Mouse (Mus musculus) hindbrain, embryonic 11.5 days (tissue): ENCODE data around the gene Srsf10. TPM values are rescaled to one million over a fixed set of nuclear protein-coding genes. Genes with fewer than 3 reads are reported as not detected.

Source experiments
- ATAC-seq: fragments of 200-750 bp; cut with Nextera tagmentation; 2 replicates; pipeline ENCODE4 v1.8.0; 2017; ENCODE audit warnings: mild to moderate bottlenecking, moderate TSS enrichment, moderate library complexity; ENCODE audit not compliant: low FRiP score
- DNase-seq: peaks from one replicate; pipeline ENCODE4 v3.0.0-alpha.2; 2015; ENCODE audit warnings: low spot score
- H3K27ac ChIP-seq: fragments of 300-500 bp; sonication (generic); 2 replicates; pipeline ENCODE4 v1.5.1; 2014; ENCODE audit warnings: mild to moderate bottlenecking, low read depth, low read length
- H3K27me3 ChIP-seq: fragments of 300-500 bp; sonication (generic); 2 replicates; pipeline ENCODE4 v1.6.1; 2014; ENCODE audit warnings: mild to moderate bottlenecking, low read length, moderate library complexity, mixed read lengths; ENCODE audit not compliant: control insufficient read depth, insufficient read depth
- H3K36me3 ChIP-seq: fragments of 300-500 bp; sonication (generic); 2 replicates; pipeline ENCODE4 v1.6.1; 2014; ENCODE audit warnings: mild to moderate bottlenecking, low read length, moderate library complexity, mixed read lengths; ENCODE audit not compliant: control insufficient read depth, insufficient read depth
- H3K4me1 ChIP-seq: fragments of 300-500 bp; sonication (generic); replicated peaks from 2 replicates; pipeline ENCODE4 v1.6.1; 2014; ENCODE audit warnings: low read length, mixed read lengths; ENCODE audit not compliant: control insufficient read depth, insufficient read depth
- H3K4me2 ChIP-seq: fragments of 300-500 bp; sonication (generic); replicated peaks from 2 replicates; pipeline ENCODE4 v1.6.1; 2014; ENCODE audit warnings: mild to moderate bottlenecking, low read depth, low read length
- H3K4me3 ChIP-seq: fragments of 300-500 bp; sonication (generic); 2 replicates; pipeline ENCODE4 v1.5.1; 2014; ENCODE audit warnings: low read depth, low read length
- H3K9ac ChIP-seq: fragments of 300-500 bp; sonication (generic); 2 replicates; pipeline ENCODE4 v1.6.1; 2014; ENCODE audit warnings: low read depth, low read length
- H3K9me3 ChIP-seq: fragments of 300-500 bp; sonication (generic); 2 replicates; pipeline ENCODE4 v1.6.1; 2016; ENCODE audit warnings: low read length; ENCODE audit not compliant: control insufficient read depth
- WGBS: fragments of 180-500 bp; shearing (Covaris S2); extraction: QIAGEN DNeasy Blood & Tissue Kit; methylation state at CpG from one replicate; pipeline ENCODE4 v1.1.7; 2014; 5-methylcytosine and 5-hydroxymethylcytosine counted together
- polyA plus RNA-seq: library from polyadenylated mRNA; unstranded; fragments of >200 nt; fragmentation: Nextera tagmentation; extraction: Ambion mirVana; gene quantifications from 2 replicates; pipeline ENCODE4 v1.2.1, GENCODE M21; 2014

The Srsf10 gene
- 390 and 420 TPM in 2 replicates for polyA plus RNA-seq

DNA sequence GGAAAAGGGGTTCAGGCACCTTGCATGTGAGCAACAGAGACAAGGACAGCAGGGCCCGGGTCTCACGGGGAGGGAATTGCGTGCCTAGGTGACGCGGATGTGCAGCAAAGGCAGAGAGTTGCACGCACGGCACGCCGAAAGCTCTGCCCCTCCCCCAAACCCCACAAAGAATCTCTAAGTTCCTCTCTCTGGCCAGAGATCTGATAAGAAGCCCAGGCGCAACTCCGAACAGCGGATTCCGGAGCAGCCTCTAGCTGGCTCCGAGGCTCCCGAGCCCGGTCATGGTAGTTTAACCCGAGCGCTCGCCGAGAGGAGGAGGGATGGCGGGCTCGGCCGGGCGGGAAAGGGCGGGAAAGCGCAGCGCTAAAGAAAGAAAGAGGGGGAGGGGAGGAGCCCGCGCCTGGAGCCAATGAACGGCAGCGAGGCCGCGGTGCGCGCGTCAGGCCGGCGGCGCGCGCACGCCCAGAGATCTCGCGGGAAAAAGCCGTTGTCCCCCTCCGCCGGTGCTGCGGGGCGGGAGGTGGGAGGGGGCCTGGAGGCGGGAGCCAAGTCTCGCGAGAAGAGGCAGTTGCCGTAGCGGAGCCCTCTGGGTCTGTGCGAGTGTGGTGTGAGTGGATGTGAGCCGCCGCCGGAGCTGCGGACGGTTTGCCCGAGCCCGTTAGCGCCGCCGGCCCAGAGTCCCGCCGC lies at the start of gene Srsf10:
TSS of gene Srsf10 (plus strand) at position 212 of the 687 bp plus-strand sequence.
- Histone ChIP-seq H3K9me3 (no peaks in the 10 kb centered on the region), H3K36me3 (no peaks in the 10 kb centered on the region), H3K9ac (peak within 1 kb of the TSS; percentile 98), H3K27ac (peak within 1 kb of the TSS; percentile 99), H3K27me3 (no peaks in the 10 kb centered on the region), H3K4me1 (no peaks in the 10 kb centered on the region), H3K4me2 (peak within 1 kb of the TSS; percentile 87), H3K4me3 (peak within 1 kb of the TSS; percentile 93)
- DNase-seq: peak; percentile 99
- peak; percentile 96 for ATAC-seq
- WGBS: under 1% methylated on average over 61 of the region's 67 CpGs

DNA sequence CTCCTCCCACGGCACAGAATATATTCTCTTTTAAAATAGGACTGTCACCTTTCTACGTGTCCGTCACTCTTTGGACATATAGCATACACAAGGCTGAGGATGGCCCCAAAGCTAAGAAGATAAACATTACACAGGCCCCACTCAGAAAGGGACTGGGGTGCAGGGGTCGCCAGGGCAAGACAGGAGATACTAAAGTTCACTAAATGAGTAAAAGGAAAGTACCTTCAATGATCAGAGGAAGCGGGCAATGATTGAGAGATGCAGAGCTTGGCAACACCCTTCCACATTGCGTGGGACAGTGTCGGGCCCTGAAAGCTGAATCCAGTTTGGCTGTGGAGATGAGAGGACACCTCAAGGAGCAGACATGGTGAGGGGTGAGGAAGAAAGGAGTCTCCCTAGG lies 40.7 kb upstream of the Srsf10 start:
- ATAC-seq: no peak
- Histone ChIP-seq H3K4me2 (no peak overlapping the region), H3K9ac (no peak overlapping the region), H3K27ac (no peak overlapping the region), H3K4me1 (no peaks in the 10 kb centered on the region), H3K4me3 (no peak overlapping the region), H3K27me3 (no peaks in the 10 kb centered on the region), H3K9me3 (no peaks in the 10 kb centered on the region), H3K36me3 (no peaks in the 10 kb centered on the region)
- 75% methylated on average over 7 of the region's 7 CpGs for WGBS
- DNase-seq: no peak

DNA sequence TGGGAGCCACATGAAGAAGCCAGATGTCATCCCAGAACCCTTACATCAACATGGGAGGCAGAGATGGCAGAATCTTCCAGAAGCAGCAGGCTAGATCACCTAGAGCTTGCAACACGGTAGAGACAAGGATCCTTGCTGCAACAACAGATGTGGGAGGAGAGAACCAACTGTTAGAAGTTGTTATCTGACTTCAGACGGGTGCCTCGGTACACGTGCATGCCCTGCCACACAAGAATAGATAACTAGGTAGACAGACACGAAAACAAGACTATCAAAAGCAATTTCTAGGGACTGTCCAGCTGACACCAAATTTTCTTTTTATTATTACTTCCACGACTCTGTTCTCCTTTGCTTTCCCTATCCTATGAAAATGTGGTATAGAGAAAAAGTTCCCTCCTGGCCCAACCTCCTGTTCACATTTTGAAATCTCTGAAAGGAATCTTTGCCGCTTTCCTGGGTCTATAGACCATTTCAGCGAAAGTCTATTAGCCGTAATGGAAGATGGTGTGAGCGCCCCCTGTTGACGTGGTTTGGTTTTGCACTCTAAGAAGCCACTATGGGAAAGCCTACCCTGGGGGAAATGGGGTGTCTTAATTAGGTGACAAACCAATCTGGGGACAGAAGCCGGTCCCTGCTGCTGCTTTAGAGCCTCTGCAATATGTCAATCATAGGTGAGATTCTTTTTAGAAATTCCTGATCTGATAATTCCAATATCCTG lies 38.5 kb upstream of the Srsf10 start:
- Histone ChIP-seq H3K4me1 (no peaks in the 10 kb centered on the region), H3K9ac (no peak overlapping the region), H3K36me3 (no peaks in the 10 kb centered on the region), H3K4me2 (no peak overlapping the region), H3K27ac (no peak overlapping the region), H3K4me3 (no peak overlapping the region), H3K27me3 (no peaks in the 10 kb centered on the region), H3K9me3 (no peaks in the 10 kb centered on the region)
- DNase-seq (peak; percentile 72), ATAC-seq (no peak)
- WGBS: 47% methylated on average over 12 of the region's 12 CpGs

DNA sequence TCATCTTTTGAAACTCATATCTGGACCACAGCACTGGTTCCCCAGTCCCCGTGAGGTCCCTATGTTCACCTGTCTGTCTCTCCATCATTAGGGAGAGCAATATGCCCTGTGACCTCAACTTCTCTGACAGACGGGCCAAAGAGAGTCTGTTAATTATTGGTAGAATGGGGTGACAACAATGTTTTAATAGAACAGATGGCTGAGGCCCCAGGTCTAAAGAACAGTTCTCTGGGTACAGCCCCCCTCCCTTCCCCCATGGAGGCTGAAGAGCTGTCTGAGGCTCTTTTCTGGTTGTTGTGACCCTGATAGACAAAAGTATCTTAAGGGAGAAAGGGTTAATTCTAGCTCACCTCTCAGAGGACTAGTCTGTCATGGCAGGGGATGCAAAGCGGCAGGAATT lies 37.2 kb upstream of the Srsf10 start:
- Histone ChIP-seq H3K4me2 (no peak overlapping the region), H3K4me3 (no peak overlapping the region), H3K36me3 (no peaks in the 10 kb centered on the region), H3K27me3 (no peaks in the 10 kb centered on the region), H3K9me3 (no peaks in the 10 kb centered on the region), H3K9ac (no peak overlapping the region), H3K27ac (no peak overlapping the region), H3K4me1 (no peaks in the 10 kb centered on the region)
- no peak for DNase-seq
- ATAC-seq: no peak
- WGBS: 81% methylated on average over 3 of the region's 3 CpGs

DNA sequence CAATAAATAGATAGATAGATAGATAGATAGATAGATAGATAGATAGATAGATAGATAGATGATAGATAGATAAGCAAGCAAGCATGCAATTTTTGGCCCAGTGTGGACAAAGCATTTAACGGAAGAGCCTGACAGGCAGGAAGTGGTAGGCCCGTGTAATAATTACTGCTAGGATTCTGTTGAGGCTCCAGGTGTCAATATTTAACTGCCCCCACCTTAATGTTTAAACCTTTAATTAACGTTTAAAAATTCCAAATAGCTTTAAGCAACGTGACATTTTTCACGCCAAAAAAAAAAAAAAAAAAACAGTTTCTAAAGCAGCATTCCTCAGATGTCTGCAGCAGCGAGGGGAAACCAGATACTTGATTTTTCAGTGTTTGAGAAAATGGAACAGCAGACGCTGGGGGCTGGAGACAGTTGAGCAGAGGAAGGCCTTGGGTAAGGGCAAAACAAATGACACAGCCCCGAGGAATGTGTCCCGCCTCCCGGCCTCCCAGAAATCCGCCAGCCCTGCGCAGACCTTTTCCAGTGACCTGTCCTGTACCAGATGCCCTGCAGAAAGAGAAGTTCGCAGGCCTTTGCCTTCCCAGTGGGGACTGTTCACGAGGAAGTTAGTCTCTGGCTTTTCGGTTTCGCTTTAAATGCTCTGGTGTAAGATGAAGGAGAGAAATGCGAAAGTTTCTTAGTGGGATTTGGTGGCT lies 35.6 kb upstream of the Srsf10 start:
- Histone ChIP-seq H3K9me3 (no peaks in the 10 kb centered on the region), H3K36me3 (no peaks in the 10 kb centered on the region), H3K4me1 (no peaks in the 10 kb centered on the region), H3K4me3 (no peak overlapping the region), H3K27me3 (no peaks in the 10 kb centered on the region), H3K4me2 (no peak overlapping the region), H3K9ac (no peak overlapping the region), H3K27ac (no peak overlapping the region)
- ATAC-seq (no peak), DNase-seq (no peak)
- 71% methylated on average over 17 of the region's 17 CpGs for WGBS

DNA sequence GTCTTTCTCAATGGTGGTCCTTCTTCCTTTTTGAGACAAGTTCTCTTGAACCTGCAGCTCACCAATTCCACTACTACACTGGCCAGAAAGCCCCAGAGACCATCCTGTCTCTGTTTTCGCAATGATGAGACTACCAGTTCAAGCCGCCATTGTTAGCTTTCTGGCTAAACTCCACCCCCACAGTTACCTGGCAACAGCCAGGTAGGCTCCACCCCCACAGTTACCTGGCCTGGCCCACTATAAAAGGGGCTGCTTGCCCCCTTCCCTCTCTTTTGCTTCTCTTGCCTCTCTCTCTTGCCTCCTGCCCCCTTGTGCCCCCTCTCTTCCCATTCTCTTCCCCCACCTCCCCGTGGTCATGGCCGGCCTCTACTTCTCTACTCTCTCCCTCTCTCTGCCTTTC lies 33.8 kb upstream of the Srsf10 start:
- Histone ChIP-seq H3K27ac (no peak overlapping the region), H3K27me3 (no peaks in the 10 kb centered on the region), H3K9ac (no peak overlapping the region), H3K36me3 (no peaks in the 10 kb centered on the region), H3K9me3 (no peaks in the 10 kb centered on the region), H3K4me3 (no peak overlapping the region), H3K4me2 (no peak overlapping the region), H3K4me1 (no peaks in the 10 kb centered on the region)
- 84% methylated on average over 4 of the region's 4 CpGs for WGBS
- no peak for DNase-seq
- ATAC-seq: no peak

DNA sequence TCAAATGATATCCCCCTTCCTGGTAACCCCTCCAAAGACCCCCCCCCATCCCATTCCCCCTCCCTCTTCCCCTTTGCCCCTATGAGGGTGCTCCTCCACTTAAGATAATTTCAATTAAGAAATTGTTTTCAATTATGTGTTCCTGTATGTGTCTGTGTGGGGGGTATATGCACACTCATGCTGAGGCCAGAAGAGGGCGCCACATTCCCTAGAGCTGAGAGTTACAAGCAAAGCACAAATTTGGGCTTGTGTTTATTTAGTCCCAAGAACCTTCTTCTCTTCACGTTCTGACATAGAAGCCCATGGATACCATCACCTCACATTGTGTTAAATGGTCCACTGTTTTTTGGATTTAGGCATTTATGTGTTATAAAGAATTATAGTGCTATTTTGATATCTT lies 32.2 kb upstream of the Srsf10 start:
- WGBS: 71% methylated on average over 2 of the region's 2 CpGs
- no peak for ATAC-seq
- Histone ChIP-seq H3K4me3 (no peak overlapping the region), H3K4me2 (no peak overlapping the region), H3K9me3 (no peaks in the 10 kb centered on the region), H3K27ac (no peak overlapping the region), H3K4me1 (no peaks in the 10 kb centered on the region), H3K27me3 (no peaks in the 10 kb centered on the region), H3K36me3 (no peaks in the 10 kb centered on the region), H3K9ac (no peak overlapping the region)
- DNase-seq: peak; percentile 34

DNA sequence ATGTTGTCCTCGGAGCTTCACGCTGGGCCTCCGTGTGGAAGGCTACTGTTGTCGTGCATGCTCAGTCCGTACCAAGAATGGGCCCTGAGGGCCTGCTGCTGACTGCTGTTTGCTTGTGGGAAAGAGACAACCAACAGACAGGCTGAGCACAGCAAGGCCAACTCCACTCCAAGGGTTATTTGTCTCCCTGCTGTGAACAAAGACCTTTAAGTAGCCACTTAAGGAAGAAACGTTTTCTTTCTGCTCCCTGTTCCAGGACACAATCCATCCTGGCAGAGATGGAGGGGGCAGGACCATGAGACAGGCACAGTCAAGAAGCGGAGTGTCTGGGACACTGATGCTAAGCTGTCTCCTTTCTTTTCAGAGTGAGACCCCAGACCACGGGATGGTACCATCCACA lies 31.3 kb upstream of the Srsf10 start:
- 0 out of 2 replicates have a peak, but pooled peaks cover 2% of the 10 kb centered on the region for H3K4me1 ChIP-seq
- WGBS: 53% methylated on average over 8 of the region's 8 CpGs
- no peak overlapping the region for H3K4me2 ChIP-seq
- H3K9me3 ChIP-seq: no peaks in the 10 kb centered on the region
- H3K27me3 ChIP-seq: no peaks in the 10 kb centered on the region
- H3K9ac ChIP-seq: no peak overlapping the region
- DNase-seq (no peak), ATAC-seq (no peak)
- H3K4me3 ChIP-seq: no peak overlapping the region
- H3K27ac ChIP-seq: no peak overlapping the region
- no peaks in the 10 kb centered on the region for H3K36me3 ChIP-seq
